In the genomic region with DNA sequence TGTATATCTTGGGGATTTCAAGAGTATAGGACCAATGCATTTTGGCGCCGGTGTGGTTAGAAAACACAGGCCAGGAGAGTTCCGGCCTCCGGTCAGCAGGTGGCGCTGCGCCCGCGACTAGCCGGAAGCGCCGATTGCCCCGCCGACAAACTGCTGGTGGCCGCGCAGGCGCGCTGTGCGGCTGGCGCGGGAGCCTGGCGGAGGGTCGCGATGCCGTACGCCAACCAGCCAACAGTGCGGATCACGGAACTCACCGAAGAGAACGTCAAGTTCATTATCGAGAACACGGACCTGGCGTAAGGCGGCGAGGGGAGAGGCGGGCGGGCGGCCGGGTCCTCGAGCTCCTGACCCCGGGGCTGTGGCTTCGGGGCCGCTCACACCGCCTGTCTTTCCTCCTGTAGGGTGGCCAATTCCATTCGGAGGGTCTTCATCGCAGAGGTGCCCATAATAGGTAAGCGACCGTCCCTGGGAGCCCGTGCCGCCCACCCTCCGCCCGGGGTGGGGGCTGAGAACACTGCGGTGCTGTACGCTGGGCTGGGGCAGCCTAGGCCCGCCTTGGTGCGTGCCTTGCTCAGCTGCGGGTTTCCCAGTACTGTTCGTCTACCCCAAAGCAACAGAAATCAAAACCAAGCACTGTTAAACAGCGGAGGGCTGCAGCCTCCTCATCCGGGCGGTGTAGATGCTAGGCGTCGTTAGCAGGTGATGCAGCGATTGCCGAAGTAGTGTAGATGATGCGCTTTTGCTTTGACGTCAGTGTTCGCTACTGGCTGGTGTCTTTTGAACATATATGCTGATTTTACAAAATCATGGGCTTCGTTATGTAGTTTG, we compare ENCODE assay signal across 8 mouse cellular contexts. TPM values are rescaled to one million over a fixed set of nuclear protein-coding genes. Genes with fewer than 3 reads are reported as not detected.
DNase-seq lines count a peak whose midpoint lies in the region; ATAC-seq and TF ChIP-seq lines count a peak whose summit lies in the region.

A gene (plus strand): TSS at position 105 of the 828 bp plus-strand sequence.

- intact Hi-C loops in heart, adult 2 months (cut with DNase I) = loop anchor here (2.0 kb wide), 1 partner anchor 19 kb away; a partner anchor contains a TSS

- peak; percentile 77 for TF ChIP-seq POLR2A in heart, adult 2 months (IDR thresholded peaks at IDR 0.05; ENCODE audit: insufficient read depth, low read depth, low read length)

- H3K4me3 ChIP-seq in embryonic facial prominence, embryonic 13.5 days = peak within 1 kb of the TSS; percentile 99
- H3K4me3 ChIP-seq in heart, adult 2 months = peak within 1 kb of the TSS; percentile 100
- peak within 1 kb of the TSS; percentile 97 for H3K4me3 ChIP-seq in limb, embryonic 12.5 days (replicated peaks)
- peak within 1 kb of the TSS; percentile 94 for H3K4me3 ChIP-seq in midbrain, embryonic 14.5 days (replicated peaks; ENCODE audit: low read depth, low read length)

- under 1% methylated on average over 68 of the region's 68 CpGs for WGBS in embryonic facial prominence, embryonic 13.5 days
- under 1% methylated on average over 68 of the region's 68 CpGs for whole genome bisulfite sequencing in heart, adult 2 months
- 1% methylated on average over 68 of the region's 68 CpGs for WGBS in limb, embryonic 12.5 days
- under 1% methylated on average over 68 of the region's 68 CpGs for WGBS in midbrain, embryonic 14.5 days

- peak within 1 kb of the TSS; percentile 77 for H3K27ac ChIP-seq in embryonic facial prominence, embryonic 13.5 days
- peak within 1 kb of the TSS; percentile 85 for H3K27ac ChIP-seq in heart, adult 2 months
- H3K27ac ChIP-seq in limb, embryonic 12.5 days = peak within 1 kb of the TSS; percentile 72
- peak within 1 kb of the TSS; percentile 67 for H3K27ac ChIP-seq in midbrain, embryonic 14.5 days (replicated peaks; ENCODE audit: low read depth, low read length)

- H3K9me3 ChIP-seq in embryonic facial prominence, embryonic 13.5 days = no peaks in the 10 kb centered on the region
- no peaks in the 10 kb centered on the region for H3K9me3 ChIP-seq in limb, embryonic 12.5 days
- no peaks in the 10 kb centered on the region for H3K9me3 ChIP-seq in midbrain, embryonic 14.5 days (ENCODE audit: control insufficient read depth, low read length)

- TF ChIP-seq CTCF in heart, adult 2 months (IDR thresholded peaks at IDR 0.05) = no peak; the same call in 1 of the 2 replicates

- H3K9ac ChIP-seq in embryonic facial prominence, embryonic 13.5 days = peak within 1 kb of the TSS; percentile 98
- H3K9ac ChIP-seq in heart, adult 2 months (ENCODE audit: low read depth, low read length) = peak within 1 kb of the TSS; percentile 97
- peak within 1 kb of the TSS; percentile 92 for H3K9ac ChIP-seq in limb, embryonic 12.5 days (replicated peaks)
- H3K9ac ChIP-seq in midbrain, embryonic 14.5 days (replicated peaks; ENCODE audit: low read length) = peak within 1 kb of the TSS; percentile 91

- peaks cover 26% of the 10 kb centered on the region for H3K4me1 ChIP-seq in embryonic facial prominence, embryonic 13.5 days
- no peaks in the 10 kb centered on the region; the same call in 1 of the 2 replicates for H3K4me1 ChIP-seq in heart, adult 2 months (ENCODE audit: control insufficient read depth, insufficient read depth, low read length)
- peaks cover 13% of the 10 kb centered on the region for H3K4me1 ChIP-seq in limb, embryonic 12.5 days (replicated peaks)
- peaks cover 6% of the 10 kb centered on the region for H3K4me1 ChIP-seq in midbrain, embryonic 14.5 days (ENCODE audit: control insufficient read depth, insufficient read depth, low read length)

- H3K36me3 ChIP-seq in embryonic facial prominence, embryonic 13.5 days = peaks cover 51% of the 10 kb centered on the region
- H3K36me3 ChIP-seq in heart, adult 2 months (ENCODE audit: control insufficient read depth, insufficient read depth, low read length) = no peaks in the 10 kb centered on the region
- peaks cover 51% of the 10 kb centered on the region for H3K36me3 ChIP-seq in limb, embryonic 12.5 days
- peaks cover 40% of the 10 kb centered on the region for H3K36me3 ChIP-seq in midbrain, embryonic 14.5 days (ENCODE audit: control insufficient read depth, insufficient read depth, low read length)

- peak within 1 kb of the TSS; percentile 81 for H3K4me2 ChIP-seq in embryonic facial prominence, embryonic 13.5 days
- peak within 1 kb of the TSS; percentile 71 for H3K4me2 ChIP-seq in limb, embryonic 12.5 days
- peak within 1 kb of the TSS; percentile 89 for H3K4me2 ChIP-seq in midbrain, embryonic 14.5 days (ENCODE audit: low read length)

- TF ChIP-seq EP300 in heart, adult 2 months (IDR thresholded peaks at IDR 0.05; ENCODE audit: insufficient read depth, low read depth, low read length) = 0 out of 2 replicates have a peak, but pooled peaks have one; percentile 23

- peak; percentile 60; the same call in 1 of the 2 replicates for ATAC-seq in embryonic facial prominence, embryonic 13.5 days (ENCODE audit: insufficient number of reproducible peaks, insufficient read depth, low FRiP score, low TSS enrichment, low read depth)
- peak; percentile 75 for ATAC-seq in limb, embryonic 12.5 days (ENCODE audit: insufficient number of reproducible peaks, insufficient read depth, low FRiP score, low TSS enrichment, low read depth)
- peak; percentile 77 for ATAC-seq in midbrain, embryonic 14.5 days (ENCODE audit: low FRiP score, low TSS enrichment)

- peak; percentile 87 for DNase-seq in 3134 (ENCODE audit: extremely low read depth, insufficient read length, low spot score)
- peak; percentile 92 to 95 for DNase-seq in adrenal gland, postnatal 36 days
- peak; percentile 89 to 96 for DNase-seq in heart, adult 2 months
- peak; percentile 80 to 88 for DNase-seq in kidney, adult 8-10 months
- DNase-seq in midbrain, embryonic 14.5 days = peak; percentile 96
- peak; percentile 86 for DNase-seq in spleen, adult 12 weeks (ENCODE audit: low spot score)

- peaks cover 6% of the 10 kb centered on the region for H3K79me2 ChIP-seq in heart, adult 2 months (replicated peaks; ENCODE audit: control insufficient read depth, insufficient read depth, low read length)

- H3K27me3 ChIP-seq in embryonic facial prominence, embryonic 13.5 days = no peaks in the 10 kb centered on the region
- no peaks in the 10 kb centered on the region for H3K27me3 ChIP-seq in heart, adult 2 months (ENCODE audit: control insufficient read depth, insufficient read depth, low read length)
- H3K27me3 ChIP-seq in limb, embryonic 12.5 days = no peaks in the 10 kb centered on the region
- no peaks in the 10 kb centered on the region for H3K27me3 ChIP-seq in midbrain, embryonic 14.5 days (ENCODE audit: control insufficient read depth, insufficient read depth, low read length)

RNA-seq across cellular contexts. Expression of the gene that starts here (rescaled TPM):
- 10 to 100 TPM; 65.7 to 70.6 TPM for total RNA-seq in adrenal gland, postnatal 36 days (2021)
- polyA plus RNA-seq in embryonic facial prominence, embryonic 13.5 days (2015; fragmentation: Nextera tagmentation; extraction: Ambion mirVana) = 152 and 159 TPM in 2 replicates
- total RNA-seq in heart, adult 2 months (2021) = 10 to 100 TPM; 55.9 to 69.5 TPM
- 142 and 198 TPM in 2 replicates for polyA plus RNA-seq in heart, adult 2 months (2012; rRNA removed)
- polyA plus RNA-seq in limb, embryonic 12.5 days (2016; fragmentation: Nextera tagmentation; extraction: Ambion mirVana) = 161 and 173 TPM in 2 replicates
- 117 and 127 TPM in 2 replicates for polyA plus RNA-seq in midbrain, embryonic 14.5 days (2014; fragmentation: Nextera tagmentation; extraction: Ambion mirVana)

Comparison
In these comparisons a context has a peak if more than half of its experiments do, and no peak if none do; other contexts are left out.
1. Peak in every context shown above with its lines: DNase-seq, ATAC-seq, H3K4me3 ChIP-seq and H3K27ac ChIP-seq.